Mouse (Mus musculus) kidney, adult 2 months (tissue): ENCODE results near the gene Galnt16.

Source experiments
- CTCF ChIP-seq: fragments of 200-500 bp; conservative IDR thresholded peaks from 2 replicates; pipeline ENCODE4 v1.5.1; 2011; ENCODE audit warnings: low read depth, mild to moderate bottlenecking, control low read depth, low read length, moderate library complexity, mixed read lengths; ENCODE audit not compliant: insufficient read depth, insufficient read length
- POLR2A ChIP-seq: fragments of 200-500 bp; IDR thresholded peaks from one replicate; pipeline ENCODE4 v1.6.1; 2011; ENCODE audit warnings: low read depth, low read length, control low read depth

DNA sequence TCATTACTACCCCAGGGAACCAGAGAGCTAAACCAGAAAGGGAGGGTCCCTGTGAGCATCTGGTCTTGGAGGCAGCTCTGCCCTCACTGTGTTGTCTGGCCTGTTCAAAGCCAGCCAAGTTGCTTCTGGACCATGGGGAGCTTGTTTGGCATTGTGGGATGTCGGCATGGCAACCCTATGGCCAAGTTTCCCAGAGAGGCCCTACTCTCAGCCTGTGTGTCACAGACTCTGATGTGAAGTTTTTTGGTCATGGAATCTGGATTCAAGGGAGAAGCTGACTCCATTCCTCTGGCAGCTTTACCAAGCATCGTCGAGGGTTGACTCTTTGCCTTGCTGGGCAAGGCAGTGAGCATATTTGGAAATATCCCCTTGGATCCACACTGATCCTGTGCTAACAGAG is 3.9 kb downstream of the Galnt16 start:
- TF ChIP-seq POLR2A (no peak), CTCF (no peak)
